Mouse (Mus musculus) colon, adult 2 months (tissue): Measurements from ENCODE around the gene Gabra2. TPM values are rescaled to one million over a fixed set of nuclear protein-coding genes. Genes with fewer than 3 reads are reported as not detected.

Experiments
- polyA plus RNA-seq: library from polyadenylated mRNA; depleted of rRNA; stranded (reverse); fragments of >200 nt; gene quantifications from 2 replicates; pipeline ENCODE4 v1.2.3, GENCODE M21; 2012; rRNA removed

Gene Gabra2
- not detected in 2 replicates for polyA plus RNA-seq

GRCm38 (mm10) chr5:71095725-71096607 lies at the start of gene Gabra2:
Gabra2 (minus strand) TSS chr5:71095849.

